Mouse (Mus musculus) left cerebral cortex, adult 11 months (tissue): ENCODE measurements around the gene Osbpl9.

ENCODE experiments used
- DNase-seq: peaks from one replicate; pipeline ENCODE4 v3.0.0; 2022; ENCODE audit warnings: low spot score

Gene Osbpl9

GRCm38 (mm10) chr4:109201582-109202424 is at the start of gene Osbpl9:
TSS of gene Osbpl9 (minus strand) at chr4:109202272.
- peak; percentile 96 for DNase-seq

GRCm38 (mm10) chr4:109251605-109252004 is 49.5 kb upstream of the Osbpl9 start:
- DNase-seq = no peak

- no peak for DNase-seq
Observed at GRCm38 (mm10) chr4:109245016-109245620, 43.0 kb upstream of the Osbpl9 start.

- DNase-seq = no peak
Observed at GRCm38 (mm10) chr4:109244506-109244905, 42.4 kb upstream of the Osbpl9 start.

- no peak for DNase-seq
Observed at GRCm38 (mm10) chr4:109241934-109242333, 39.9 kb upstream of the Osbpl9 start.

- DNase-seq = no peak
Observed at GRCm38 (mm10) chr4:109241221-109241620, 39.1 kb upstream of the Osbpl9 start.

GRCm38 (mm10) chr4:109238428-109239268 is 36.6 kb upstream of the Osbpl9 start:
- DNase-seq = no peak

- no peak for DNase-seq
Observed at GRCm38 (mm10) chr4:109236186-109236879, 34.3 kb upstream of the Osbpl9 start.

GRCm38 (mm10) chr4:109234806-109235350 is 32.8 kb upstream of the Osbpl9 start:
- no peak for DNase-seq

- DNase-seq = no peak
Observed at GRCm38 (mm10) chr4:109234185-109234584, 32.1 kb upstream of the Osbpl9 start, which contains the start of gene Calr4. TSS of gene Calr4 (plus strand) at chr4:109234485.

- no peak for DNase-seq
Observed at GRCm38 (mm10) chr4:109229766-109230279, 27.8 kb upstream of the Osbpl9 start.

GRCm38 (mm10) chr4:109226071-109226470 is 24.0 kb upstream of the Osbpl9 start:
- DNase-seq = no peak

- no peak for DNase-seq
Observed at GRCm38 (mm10) chr4:109225606-109226005, 23.5 kb upstream of the Osbpl9 start.

- peak; percentile 68 for DNase-seq
Observed at GRCm38 (mm10) chr4:109224762-109225552, 22.9 kb upstream of the Osbpl9 start.

GRCm38 (mm10) chr4:109222001-109222400 is 19.9 kb upstream of the Osbpl9 start:
- no peak for DNase-seq

- DNase-seq = no peak
Observed at GRCm38 (mm10) chr4:109220441-109220940, 18.4 kb upstream of the Osbpl9 start.

GRCm38 (mm10) chr4:109218008-109218407 is 15.9 kb upstream of the Osbpl9 start:
- DNase-seq = no peak

GRCm38 (mm10) chr4:109213986-109214385 is 11.9 kb upstream of the Osbpl9 start:
- DNase-seq = no peak

GRCm38 (mm10) chr4:109210881-109211280 is 8.8 kb upstream of the Osbpl9 start:
- no peak for DNase-seq

- no peak for DNase-seq
Observed at GRCm38 (mm10) chr4:109210253-109210652, 8.2 kb upstream of the Osbpl9 start.
